Mouse (Mus musculus): ENCODE data around the gene Dusp27. TPM values are rescaled to one million over a fixed set of nuclear protein-coding genes. Genes with fewer than 3 reads are reported as not detected.

The Dusp27 gene
- total RNA-seq, 2 experiments from 2014 or later: 53.6 to 60.3 TPM

Other genes with a start within 250 kb of the Dusp27 start
- gene Pou2f1, start 125.2 kb downstream of the Dusp27 start, total RNA-seq (2021): 10 to 100 TPM; 12.0 to 16.6 TPM
- not detected for gene Gpa33, start 2.3 kb upstream of the Dusp27 start, total RNA-seq (2021)
- not detected for gene Mael, start 110.8 kb upstream of the Dusp27 start, total RNA-seq (2021)
- 1 to 10 TPM; 3.8 to 4.6 TPM for gene Ildr2, start 126.2 kb upstream of the Dusp27 start, total RNA-seq (2021)

Data from heart, postnatal 10 days (tissue).